Comparison of ENCODE assay signal across 8 mouse cellular contexts in the genomic region with DNA sequence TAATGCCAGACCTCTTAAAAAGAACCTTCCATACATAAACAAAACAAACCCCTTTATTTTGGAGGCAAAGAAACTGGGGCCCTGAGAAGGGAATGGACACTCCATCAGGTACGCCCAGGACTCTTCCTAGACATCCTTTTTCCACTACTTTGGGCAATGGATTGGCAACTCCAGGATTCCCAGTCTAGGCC. TPM values are rescaled to one million over a fixed set of nuclear protein-coding genes. Genes with fewer than 3 reads are reported as not detected.
A peak's percentile ranks its signal among the peaks of the same experiment; 100 is the strongest.
DNase-seq lines count a peak whose midpoint lies in the region; ATAC-seq and TF ChIP-seq lines count a peak whose summit lies in the region.

A gene (minus strand): TSS at position 67 of the 191 bp plus-strand sequence.

- intact Hi-C loops in left cerebral cortex, postnatal 14 days (cut with DNase I) = loop anchor here (5.0 kb wide), 1 partner anchor 55 kb away; no protein-coding TSS in a partner anchor

- H3K4me3 ChIP-seq in heart, embryonic 13.5 days = peak within 1 kb of the TSS; percentile 91
- peak within 1 kb of the TSS; percentile 90 for H3K4me3 ChIP-seq in G1E (ENCODE audit: low read depth, low read length)
- H3K4me3 ChIP-seq in forebrain, embryonic 14.5 days (ENCODE audit: low read depth, low read length) = peak within 1 kb of the TSS; percentile 63
- peak within 1 kb of the TSS; percentile 91 for H3K4me3 ChIP-seq in liver, embryonic 16.5 days (ENCODE audit: low read depth, low read length)

- H3K9ac ChIP-seq in heart, embryonic 13.5 days = peak within 1 kb of the TSS; percentile 91
- peak within 1 kb of the TSS; percentile 73 for H3K9ac ChIP-seq in forebrain, embryonic 14.5 days (ENCODE audit: low read length)
- H3K9ac ChIP-seq in liver, embryonic 16.5 days (ENCODE audit: low read depth, low read length) = peak within 1 kb of the TSS; percentile 84

- peak within 1 kb of the TSS; percentile 70 for H3K4me2 ChIP-seq in heart, embryonic 13.5 days
- peak within 1 kb of the TSS; percentile 62 for H3K4me2 ChIP-seq in forebrain, embryonic 14.5 days (ENCODE audit: low read length)
- H3K4me2 ChIP-seq in liver, embryonic 16.5 days (ENCODE audit: low read depth, low read length) = peak within 1 kb of the TSS; percentile 90

- TF ChIP-seq CTCF in G1E (IDR thresholded peaks at IDR 0.05; ENCODE audit: low read depth, low read length) = no peak

- H3K4me1 ChIP-seq in heart, embryonic 13.5 days = peaks cover 49% of the 10 kb centered on the region
- H3K4me1 ChIP-seq in G1E (ENCODE audit: insufficient read depth, low read depth, low read length) = peaks cover 24% of the 10 kb centered on the region
- peaks cover 15% of the 10 kb centered on the region for H3K4me1 ChIP-seq in forebrain, embryonic 14.5 days (ENCODE audit: control insufficient read depth, insufficient read depth, low read length)
- peaks cover 20% of the 10 kb centered on the region for H3K4me1 ChIP-seq in liver, embryonic 16.5 days (ENCODE audit: control insufficient read depth, low read depth, low read length)

- no peak for DNase-seq in heart, adult 8-10 months (ENCODE audit: low spot score)
- DNase-seq in G1E (ENCODE audit: low spot score) = no peak
- no peak for DNase-seq in forebrain, embryonic 14.5 days (ENCODE audit: low spot score)
- DNase-seq in cerebellum, postnatal 25 days = no peak
- DNase-seq in cerebellum, postnatal 4 days (ENCODE audit: low spot score in 2 of 2) = no peak
- no peak for DNase-seq in left cerebral cortex, postnatal 14 days (ENCODE audit: low spot score in 2 of 2)

- peaks cover 2% of the 10 kb centered on the region; the same call in 1 of the 2 replicates for H3K27me3 ChIP-seq in heart, embryonic 13.5 days (replicated peaks)
- H3K27me3 ChIP-seq in G1E (ENCODE audit: insufficient read depth, low read length) = peaks cover 4% of the 10 kb centered on the region; the same call in 1 of the 2 replicates
- no peaks in the 10 kb centered on the region for H3K27me3 ChIP-seq in forebrain, embryonic 14.5 days (replicated peaks; ENCODE audit: control insufficient read depth, insufficient read depth, low read length)
- H3K27me3 ChIP-seq in liver, embryonic 16.5 days (ENCODE audit: control insufficient read depth, insufficient read depth, low read depth, low read length) = no peaks in the 10 kb centered on the region; the same call in 1 of the 2 replicates

- WGBS in heart, embryonic 13.5 days = 19% methylated on average over 1 of the region's 1 CpGs
- WGBS in forebrain, embryonic 14.5 days = 13% methylated on average over 1 of the region's 1 CpGs
- WGBS in liver, embryonic 16.5 days (ENCODE audit: insufficient replicate concordance) = 19% methylated on average over 1 of the region's 1 CpGs

- peak within 1 kb of the TSS; percentile 95 for H3K27ac ChIP-seq in heart, embryonic 13.5 days (replicated peaks)
- H3K27ac ChIP-seq in forebrain, embryonic 14.5 days (ENCODE audit: low read depth, low read length) = peak within 1 kb of the TSS; percentile 86
- H3K27ac ChIP-seq in liver, embryonic 16.5 days (ENCODE audit: low read length) = peak within 1 kb of the TSS; percentile 88

- peaks cover 16% of the 10 kb centered on the region for H3K36me3 ChIP-seq in heart, embryonic 13.5 days
- peaks cover 43% of the 10 kb centered on the region for H3K36me3 ChIP-seq in G1E (replicated peaks)
- peaks cover 4% of the 10 kb centered on the region; the same call in 1 of the 2 replicates for H3K36me3 ChIP-seq in forebrain, embryonic 14.5 days (ENCODE audit: control insufficient read depth, insufficient read depth, low read length)
- no peaks in the 10 kb centered on the region for H3K36me3 ChIP-seq in liver, embryonic 16.5 days (ENCODE audit: control insufficient read depth, insufficient read depth)

- H3K9me3 ChIP-seq in heart, embryonic 13.5 days = no peaks in the 10 kb centered on the region
- no peaks in the 10 kb centered on the region for H3K9me3 ChIP-seq in G1E (replicated peaks)
- no peaks in the 10 kb centered on the region for H3K9me3 ChIP-seq in forebrain, embryonic 14.5 days (replicated peaks; ENCODE audit: control insufficient read depth, low read length)
- H3K9me3 ChIP-seq in liver, embryonic 16.5 days (replicated peaks; ENCODE audit: control insufficient read depth, low read length) = no peaks in the 10 kb centered on the region

- no peak for ATAC-seq in heart, embryonic 13.5 days (ENCODE audit: extremely low read depth, insufficient number of reproducible peaks, low FRiP score, low TSS enrichment)
- no peak for ATAC-seq in G1E (ENCODE audit: extremely low read depth, insufficient number of reproducible peaks, low FRiP score, poor library complexity, severe bottlenecking)
- ATAC-seq in forebrain, embryonic 14.5 days = no peak
- no peak for ATAC-seq in liver, embryonic 16.5 days (ENCODE audit: low read depth)

RNA-seq across cellular contexts. Expression of the gene that starts here (rescaled TPM):
- 8.9 and 10.3 TPM in 2 replicates for polyA plus RNA-seq in heart, embryonic 13.5 days (2015; fragmentation: Nextera tagmentation; extraction: Ambion mirVana)
- total RNA-seq in heart, adult 8-10 months (2022) = 1 to 10 TPM; 3.8 to 6.2 (median 5.2) TPM
- total RNA-seq in G1E (2014; fragmentation: Nextera tagmentation) (7.1 and 27.4 TPM in 2 replicates), G1E (2017) (2.6 and 4.4 TPM in 2 replicates)
- polyA plus RNA-seq in G1E (2012) = 0.94 and 1.2 TPM in 2 replicates
- polyA plus RNA-seq in forebrain, embryonic 14.5 days (2014; fragmentation: Nextera tagmentation; extraction: Ambion mirVana) = 8.8 and 9.9 TPM in 2 replicates
- polyA plus RNA-seq in liver, embryonic 16.5 days (2015; fragmentation: Nextera tagmentation; extraction: Ambion mirVana) = 20.8 and 21.9 TPM in 2 replicates
- 1 to 10 TPM; 4.8 to 5.1 TPM for total RNA-seq in left cerebral cortex, postnatal 14 days (2021)
